Mouse (Mus musculus) activated CD4-positive, CD25-positive, alpha-beta regulatory T cell, adult 4 months (primary cell): Measurements from ENCODE around the gene Sugt1. TPM values are rescaled to one million over a fixed set of nuclear protein-coding genes. Genes with fewer than 3 reads are reported as not detected.

Source experiments
- ATAC-seq: one replicate; pipeline ENCODE4 v1.8.0; 2017
- polyA plus RNA-seq, 2 experiments: library from polyadenylated mRNA; unstranded; fragments of 100-300 nt; shearing (Covaris generic); gene quantifications; one replicate each; pipeline ENCODE4 v1.2.1; 2017

Sugt1 gene
- polyA plus RNA-seq = 100 to 1,000 TPM; 147 to 171 TPM

DNA sequence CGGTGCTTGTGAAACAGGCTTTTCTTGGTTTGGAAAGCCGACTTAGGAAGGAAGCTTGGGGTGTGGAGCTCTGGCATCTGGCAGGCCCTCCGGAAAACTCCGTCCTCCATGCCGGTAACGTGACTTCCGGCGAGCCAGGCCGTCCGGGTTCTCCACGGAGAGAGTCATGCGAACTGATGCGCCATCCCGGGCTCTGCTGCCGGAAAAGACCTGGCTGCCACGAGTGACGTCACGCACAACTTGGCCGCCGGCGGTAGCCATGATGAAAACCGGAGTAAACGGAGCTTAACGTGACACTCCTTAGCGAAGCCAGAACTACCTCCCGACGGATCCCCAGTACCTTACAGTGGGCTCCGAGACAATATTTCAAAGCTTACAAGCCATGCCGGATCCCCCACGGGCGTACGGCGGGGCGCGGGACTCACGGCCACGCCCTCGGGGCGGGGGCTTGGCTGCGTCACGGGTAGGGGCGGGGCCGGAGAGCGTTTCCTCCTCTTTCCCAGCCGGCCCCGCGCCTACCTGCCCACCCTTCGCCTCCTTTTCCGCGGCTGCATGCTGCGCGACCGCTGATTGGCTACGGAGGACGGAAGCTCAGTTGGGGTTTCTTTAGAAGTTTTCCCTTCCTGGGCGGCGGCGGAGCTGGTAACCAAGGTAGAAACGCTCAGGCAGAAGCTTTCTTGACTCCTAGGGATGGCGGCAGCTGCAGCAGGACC lies at the start of gene Sugt1:
Gene Sugt1 (plus strand): TSS at position 553 of the 713 bp plus-strand sequence.
- ATAC-seq = peak; percentile 93

DNA sequence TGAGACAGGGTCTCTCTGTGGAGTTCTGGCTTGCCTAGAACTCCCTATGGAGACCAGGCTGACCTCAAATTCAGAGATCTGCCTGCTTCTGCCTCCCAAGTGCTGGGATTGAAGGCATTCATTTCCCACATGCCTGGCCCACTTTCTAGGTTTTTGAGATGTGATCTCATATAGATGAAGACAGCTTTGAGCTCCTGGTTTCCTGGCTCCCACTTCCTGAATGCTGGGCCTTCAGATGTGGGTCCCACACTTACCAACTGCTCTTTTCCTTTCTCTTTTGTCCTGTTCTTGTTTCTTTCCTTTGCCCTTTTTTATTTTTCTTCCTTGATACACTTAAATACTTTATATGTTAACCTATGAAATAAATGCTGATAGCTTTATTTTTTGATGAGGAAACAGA lies 49.6 kb upstream of the Sugt1 start:
- no peak for ATAC-seq

DNA sequence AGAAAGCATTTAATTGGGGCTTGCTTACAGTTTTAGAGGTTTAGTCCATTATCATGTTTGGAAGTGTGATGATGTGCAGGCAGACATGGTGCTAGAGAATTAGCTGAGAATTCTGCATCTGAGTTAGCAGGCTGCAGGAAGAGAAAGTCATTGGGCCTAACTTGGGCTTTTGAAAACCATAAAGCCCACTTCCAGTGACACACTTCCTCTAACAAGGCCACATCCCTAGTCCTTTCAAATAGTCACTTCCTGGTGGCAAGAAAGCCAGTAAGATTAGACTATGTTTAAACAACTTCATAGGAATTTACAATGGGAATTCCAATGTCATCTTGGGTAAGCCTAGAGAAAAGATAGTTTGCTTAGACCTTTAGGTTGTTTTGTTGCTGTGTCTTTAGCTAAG lies 45.9 kb upstream of the Sugt1 start:
- ATAC-seq = peak; percentile 10

DNA sequence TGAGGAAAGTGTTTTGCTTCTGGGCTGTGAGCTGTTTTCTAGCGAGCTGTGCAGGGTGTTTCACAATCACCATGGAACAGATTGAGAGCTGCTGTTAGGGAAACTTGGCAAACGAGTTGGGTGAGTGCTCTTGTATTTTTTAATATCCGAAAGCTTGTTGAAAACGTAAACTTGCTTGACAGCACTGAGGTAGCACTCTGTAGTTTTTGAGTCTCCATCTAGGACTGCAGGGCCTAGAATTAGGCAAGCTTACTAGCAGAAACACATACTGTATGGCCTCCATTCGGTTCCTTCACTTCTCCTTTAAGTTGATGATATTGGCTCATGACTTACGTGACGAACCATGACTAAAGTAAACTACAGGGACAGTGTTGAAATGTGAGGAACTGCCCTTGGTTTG lies 38.1 kb upstream of the Sugt1 start:
- ATAC-seq = no peak

DNA sequence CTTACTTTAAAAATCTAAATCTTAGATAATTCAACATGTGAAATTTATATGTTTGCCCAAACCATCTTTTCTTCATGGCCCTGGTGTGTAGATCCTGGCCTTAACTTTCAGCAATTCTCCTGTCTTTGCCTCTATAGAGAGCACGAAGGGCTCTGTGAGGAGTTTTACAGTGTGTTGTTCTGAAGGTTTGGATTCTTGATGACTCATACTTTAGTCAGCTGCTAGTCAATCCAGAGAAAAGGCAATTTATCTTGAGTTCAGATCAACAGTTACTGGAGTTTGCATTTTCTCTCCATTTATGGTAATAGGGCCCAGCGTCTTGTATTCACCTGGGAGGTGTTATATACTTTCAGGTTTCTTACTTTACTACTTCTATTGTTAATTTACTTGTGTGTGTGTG lies 35.6 kb upstream of the Sugt1 start:
- no peak for ATAC-seq

DNA sequence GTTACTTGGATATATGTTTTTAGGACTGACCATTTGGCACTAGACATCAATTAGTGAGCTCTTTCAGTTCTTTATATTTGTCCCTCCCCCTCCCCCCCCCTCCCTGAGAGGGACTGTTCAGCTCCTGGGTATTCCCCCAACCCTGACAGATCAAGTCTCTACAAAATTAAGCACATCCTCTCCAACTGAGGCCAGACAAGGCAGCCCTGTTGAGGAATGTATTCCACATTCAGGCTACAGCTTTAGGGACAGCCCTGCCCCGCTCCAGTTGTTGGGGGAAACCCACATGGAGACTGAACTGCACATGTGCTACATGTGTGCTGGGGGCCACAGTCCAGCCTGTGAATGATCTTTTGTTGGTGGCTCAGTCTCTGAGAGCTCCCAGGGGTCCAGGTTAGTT lies 34.6 kb upstream of the Sugt1 start:
- ATAC-seq = peak; percentile 53

DNA sequence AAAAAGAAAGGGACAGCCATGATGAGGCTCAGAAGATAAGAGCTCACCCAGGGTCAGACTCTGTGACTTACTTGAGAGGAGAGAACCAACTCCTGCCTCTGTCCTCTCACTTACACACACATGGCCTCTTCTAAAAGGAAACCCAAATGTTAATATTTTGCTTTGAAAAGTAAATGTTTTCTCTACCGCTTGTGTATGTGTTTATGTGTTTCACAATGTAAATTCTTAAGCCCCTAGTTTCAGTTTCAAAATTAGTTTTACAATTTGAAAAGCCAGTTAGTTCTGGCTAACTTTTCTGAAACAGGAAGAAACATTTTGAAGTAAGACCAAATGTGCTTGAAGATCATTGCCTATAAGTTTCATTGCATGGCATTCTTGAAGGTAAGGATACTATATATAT lies 29.7 kb upstream of the Sugt1 start:
- peak; percentile 51 for ATAC-seq

DNA sequence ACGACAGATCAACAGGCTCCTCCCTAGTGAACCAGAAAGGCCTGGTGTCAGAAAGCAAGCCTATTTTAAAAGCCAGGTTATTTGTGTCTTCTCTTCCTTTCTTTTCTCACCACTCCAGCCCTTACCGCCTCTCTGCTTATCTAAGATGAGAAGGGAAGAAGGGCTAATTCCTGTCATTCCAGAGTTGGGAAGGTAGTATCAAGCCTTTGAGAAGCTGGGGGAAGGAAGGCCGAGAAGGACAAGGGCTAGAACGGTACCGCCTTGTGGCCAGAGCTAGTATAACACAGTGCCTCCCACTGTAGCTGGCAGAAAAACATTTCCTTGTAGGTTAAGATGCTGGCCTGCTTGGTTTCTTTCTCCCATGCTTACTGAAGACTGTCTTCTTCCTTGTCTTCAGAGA lies 24.7 kb upstream of the Sugt1 start:
- ATAC-seq = peak; percentile 81

DNA sequence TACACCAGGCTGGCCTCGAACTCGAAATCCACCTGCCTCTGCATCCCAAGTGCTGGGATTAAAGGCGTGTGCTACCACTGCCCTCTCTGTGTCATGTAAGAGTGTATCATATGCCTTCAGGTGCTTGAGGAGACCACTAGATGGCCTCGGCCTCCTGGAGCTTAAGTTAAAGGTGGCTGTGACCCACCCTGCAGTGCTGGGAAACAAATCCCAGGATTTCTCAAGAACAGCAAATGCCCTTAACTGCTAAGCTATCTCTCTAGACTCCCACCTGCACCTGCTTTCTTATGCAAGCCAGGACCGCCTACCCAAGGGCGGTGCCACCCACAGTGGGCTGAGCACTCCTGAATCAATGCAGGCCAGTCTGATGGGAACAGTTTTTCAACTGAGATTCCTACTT lies 22.7 kb upstream of the Sugt1 start:
- no peak for ATAC-seq

DNA sequence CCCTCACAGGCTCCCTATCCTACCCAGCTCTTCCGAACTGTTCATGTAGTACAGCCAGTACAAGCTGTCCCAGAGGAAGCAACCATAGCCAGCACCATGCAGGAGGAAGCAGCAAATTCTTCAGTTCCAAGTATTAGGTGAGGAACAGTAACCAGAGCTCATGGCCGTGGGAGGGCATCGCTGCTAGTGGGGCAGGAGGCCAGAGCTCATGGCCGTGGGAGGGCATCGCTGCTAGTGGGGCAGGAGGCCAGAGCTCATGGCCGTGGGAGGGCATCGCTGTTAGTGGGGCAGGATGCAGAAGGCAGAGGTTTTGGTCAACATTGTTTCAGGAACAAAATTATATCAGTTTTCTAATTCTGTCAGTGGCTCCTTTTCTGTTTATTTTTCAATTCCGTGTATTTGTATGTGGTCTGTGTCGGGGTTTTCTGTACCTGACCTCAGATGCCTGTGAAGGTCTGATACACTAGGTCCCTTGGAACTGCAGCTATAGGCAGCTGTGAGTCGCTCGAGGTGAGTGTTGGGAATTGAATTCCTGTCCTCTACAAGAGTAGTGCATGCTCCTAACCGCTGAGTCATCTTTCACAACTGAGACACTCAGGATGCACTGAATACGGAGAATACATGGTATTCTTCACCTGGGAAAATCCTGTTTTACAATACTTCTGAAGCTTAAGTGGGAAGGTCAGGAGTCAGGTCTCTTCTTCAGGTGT lies 13.9 kb upstream of the Sugt1 start:
- ATAC-seq = no peak

DNA sequence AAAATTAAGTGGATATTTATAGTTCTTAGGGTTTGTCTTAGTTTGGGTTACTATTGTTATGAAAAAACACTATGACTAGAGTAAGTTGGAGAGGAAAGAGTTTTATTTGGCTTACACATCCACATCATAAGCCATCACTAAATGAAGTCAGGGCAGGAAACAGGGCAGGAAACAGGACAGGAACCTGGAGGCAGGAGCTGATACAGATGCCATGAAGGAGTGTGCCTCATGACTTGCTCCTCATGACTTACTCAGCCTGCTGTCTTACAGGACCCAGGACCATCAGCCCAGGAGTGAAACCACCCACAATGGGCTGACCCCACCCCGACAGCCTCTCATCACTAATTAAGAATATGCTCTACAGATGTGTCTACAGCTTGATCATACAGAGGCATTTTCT lies 13.1 kb upstream of the Sugt1 start:
- ATAC-seq = no peak

DNA sequence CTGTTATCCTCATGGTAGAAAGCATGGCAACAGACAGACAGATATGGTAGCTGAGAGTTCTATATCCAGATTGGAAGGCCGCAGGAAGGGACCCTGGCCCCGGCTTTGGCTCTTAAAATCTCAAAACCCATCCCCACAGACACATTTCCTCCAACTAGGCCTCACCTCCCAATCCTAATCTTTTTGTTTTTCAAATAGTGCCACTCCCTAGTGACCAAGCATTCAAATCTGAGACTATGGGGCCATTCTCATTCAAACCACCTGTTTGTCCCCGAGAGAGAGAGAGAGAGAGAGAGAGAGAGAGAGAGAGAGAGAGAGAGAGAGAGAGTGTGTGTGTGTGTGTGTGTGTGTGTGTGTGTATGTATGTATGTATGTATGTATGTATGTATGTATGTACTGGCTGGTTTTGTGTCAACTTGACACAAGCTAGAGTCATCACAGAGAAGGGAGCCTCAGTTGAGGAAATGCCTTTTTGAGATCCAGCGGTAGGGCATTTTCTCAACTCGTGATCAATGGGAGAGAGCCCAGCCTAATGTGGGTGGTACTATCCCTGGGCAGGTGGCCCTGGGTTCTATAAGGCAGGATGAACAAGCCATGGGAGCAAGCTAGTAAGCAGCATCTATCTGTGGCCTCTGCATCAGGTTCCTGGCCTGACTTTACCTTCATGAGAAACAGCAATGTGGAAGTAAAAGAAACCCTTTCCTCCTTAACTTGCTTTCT lies 3.8 kb upstream of the Sugt1 start:
- no peak for ATAC-seq

DNA sequence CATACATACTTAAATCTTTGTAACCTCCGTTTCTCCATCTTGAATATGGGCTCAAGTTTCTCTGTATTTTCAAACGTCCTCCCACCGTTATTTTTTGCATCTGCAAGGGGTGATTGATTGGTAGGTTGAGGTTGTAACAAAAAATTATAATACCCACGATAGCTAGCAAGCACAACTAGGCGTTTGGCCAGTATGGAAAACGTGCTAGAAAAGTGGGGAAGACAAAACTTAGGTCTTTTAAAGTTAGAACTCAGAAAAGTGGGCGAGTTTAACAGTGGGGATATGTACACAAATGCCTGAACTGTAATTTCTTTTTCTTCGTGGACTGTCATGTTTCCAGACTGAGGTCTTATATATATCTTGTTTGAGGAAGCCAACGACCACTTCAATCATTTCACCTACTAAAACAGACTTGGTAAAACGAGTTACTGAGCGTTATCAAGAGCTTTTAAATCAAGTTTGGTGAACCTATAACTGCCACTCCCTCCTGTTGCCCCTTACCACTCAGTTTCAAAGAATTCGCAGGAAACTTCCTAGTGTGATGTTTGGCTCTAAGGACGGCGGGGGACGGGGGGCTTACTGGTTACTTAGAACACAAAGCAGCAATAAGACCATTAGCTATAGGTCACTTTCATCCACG lies 872 bp upstream of the Sugt1 start:
- no peak for ATAC-seq

DNA sequence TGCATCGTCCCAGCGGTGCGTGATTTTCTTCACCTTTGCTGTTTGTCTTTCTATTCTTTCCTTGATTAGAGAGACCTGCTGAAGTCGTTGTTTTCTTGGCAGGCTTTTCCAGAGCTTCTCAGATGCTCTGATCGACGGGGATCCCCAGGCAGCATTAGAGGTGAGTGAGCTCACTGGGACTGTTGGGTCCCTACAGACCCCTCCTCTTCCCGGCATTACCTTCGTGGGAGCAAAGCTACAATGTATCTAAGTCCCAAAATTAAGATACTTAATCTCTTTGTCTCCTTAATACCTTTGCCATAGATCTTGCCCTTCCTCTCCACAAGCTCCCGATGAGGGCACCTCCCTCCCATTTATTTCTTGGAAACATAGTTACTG lies 350 bp downstream of the Sugt1 start:
- peak; percentile 9 for ATAC-seq

DNA sequence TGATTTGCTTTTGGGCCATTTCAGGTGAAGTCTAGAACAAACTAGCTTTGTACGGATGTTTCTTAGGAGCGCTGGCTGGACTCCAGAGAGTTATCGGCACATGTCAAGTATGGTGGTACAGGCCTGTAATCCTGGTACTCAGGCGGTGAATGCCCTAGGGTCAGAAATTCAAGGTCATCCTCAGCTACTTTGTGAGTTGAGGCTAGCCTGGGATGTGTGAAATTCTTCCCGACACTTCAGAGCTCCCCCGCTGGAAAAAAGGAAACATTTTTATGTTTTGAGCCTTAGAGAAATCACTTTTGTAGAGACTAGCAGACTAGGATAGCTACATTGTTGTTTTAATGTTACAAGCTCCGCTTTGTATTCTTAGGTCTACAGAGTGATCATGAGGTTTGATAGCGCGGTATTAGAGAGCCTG lies 1.1 kb downstream of the Sugt1 start:
- ATAC-seq = no peak

DNA sequence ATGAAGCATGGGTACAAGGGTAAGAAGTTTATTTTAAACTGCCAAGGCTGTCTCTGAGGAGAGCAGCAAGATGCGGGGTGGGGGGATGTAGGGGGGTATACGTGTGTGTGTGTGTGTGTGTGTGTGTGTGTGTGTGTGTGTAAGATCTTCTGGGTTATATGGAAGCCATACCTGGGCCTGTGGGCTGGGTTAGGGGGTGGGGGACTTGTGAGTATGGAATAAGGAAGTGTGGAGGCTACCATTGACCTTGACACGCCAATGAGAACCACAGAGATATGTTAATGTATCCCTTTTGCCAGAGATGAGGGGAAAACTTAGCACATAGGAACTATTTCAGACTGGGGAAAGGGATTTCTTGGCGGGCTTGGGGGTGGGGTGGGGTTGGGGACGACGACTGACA lies 1.9 kb downstream of the Sugt1 start:
- ATAC-seq = no peak

DNA sequence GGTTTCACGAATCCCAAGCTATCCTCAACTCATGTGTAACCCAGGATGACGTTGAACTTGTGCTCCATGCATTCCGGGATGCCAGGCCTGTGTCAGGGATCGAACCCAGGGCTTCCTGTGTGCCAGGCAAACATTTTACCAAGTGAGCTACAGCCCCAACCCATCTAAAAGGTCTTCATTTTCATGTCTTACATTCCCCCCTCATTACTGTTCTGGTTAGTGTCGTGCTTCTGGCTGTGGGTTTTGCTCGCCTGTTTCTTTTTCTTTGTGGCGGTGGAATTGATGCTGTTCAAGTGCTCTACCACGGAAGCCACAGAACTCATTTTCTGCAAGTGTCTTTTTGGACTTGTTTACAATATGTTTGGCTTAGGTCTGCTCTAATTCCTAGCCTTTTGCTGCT lies 3.4 kb downstream of the Sugt1 start:
- no peak for ATAC-seq

DNA sequence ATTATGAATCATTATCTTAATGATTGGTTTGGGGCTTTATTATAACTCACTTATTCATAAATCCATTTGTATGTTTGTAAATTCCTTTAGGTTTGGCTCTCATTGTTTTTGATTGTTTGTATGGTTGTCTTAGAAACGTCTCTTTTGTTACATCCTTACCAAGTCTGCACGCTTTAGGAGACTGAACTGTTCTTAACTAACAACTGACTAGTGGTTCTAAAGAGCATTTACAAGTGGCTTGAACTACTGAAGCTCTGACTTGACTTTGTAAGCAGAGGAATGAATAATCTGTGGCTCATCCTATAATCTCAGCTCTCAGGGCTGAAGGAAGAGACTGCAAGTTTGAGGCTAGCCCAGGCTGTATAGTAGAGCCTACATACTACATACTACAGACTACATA lies 4.1 kb downstream of the Sugt1 start:
- no peak for ATAC-seq

DNA sequence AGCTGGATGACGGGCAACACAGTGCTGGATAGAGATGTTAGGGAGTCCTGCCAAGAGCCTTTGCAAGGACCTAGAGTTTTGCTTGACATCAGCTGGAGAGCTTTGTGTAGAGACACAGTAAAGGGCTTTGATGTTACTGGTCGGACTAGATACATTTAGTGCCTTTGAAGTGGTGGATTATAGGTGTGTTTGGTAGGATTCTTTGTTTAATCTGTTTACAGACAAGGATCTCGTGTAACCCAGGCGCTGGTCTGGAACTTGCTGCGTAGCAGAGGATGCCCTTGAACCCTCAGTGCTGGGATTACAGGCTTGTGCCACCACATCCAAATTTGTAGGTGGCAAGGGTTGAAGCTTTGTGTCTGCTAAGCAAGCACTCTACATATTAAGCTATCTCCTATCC lies 6.6 kb downstream of the Sugt1 start:
- ATAC-seq = no peak

DNA sequence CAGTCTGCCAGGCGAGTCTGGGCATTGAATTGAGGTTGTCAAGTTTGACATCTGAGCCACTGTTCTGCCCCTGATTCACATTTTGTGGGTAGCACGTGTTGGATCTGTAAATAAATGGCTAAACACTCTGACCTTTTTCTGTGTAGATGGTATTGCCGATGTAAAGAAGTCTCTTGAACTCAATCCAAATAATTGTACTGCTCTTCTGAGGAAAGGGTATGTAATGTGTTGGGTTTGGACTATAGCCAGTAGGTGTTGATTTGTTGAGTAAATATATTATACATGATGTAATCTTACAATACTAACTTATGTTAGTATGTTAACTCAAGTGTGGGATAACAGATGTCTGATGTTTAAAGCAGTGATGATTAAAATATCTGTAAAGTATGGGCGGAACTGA lies 9.1 kb downstream of the Sugt1 start:
- no peak for ATAC-seq

DNA sequence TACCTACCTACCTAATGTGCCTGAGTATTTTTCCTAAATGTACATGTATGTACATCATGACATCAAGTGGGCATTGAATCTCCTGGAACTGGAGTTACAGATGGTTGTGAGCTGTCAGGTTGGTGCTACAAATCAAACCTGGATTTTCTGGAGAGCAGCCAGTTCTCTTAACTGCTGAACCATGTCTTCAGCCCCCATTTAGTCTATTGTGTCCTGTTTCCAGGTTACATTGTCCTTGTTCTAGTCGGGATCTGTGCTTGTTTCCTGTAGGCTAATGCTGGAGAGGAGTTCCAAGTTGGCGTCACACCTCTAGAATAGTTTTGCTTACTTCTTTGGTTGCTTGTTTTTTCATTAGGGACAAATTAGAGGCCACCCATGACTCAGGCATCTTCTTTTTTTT lies 18.4 kb downstream of the Sugt1 start:
- ATAC-seq = no peak

DNA sequence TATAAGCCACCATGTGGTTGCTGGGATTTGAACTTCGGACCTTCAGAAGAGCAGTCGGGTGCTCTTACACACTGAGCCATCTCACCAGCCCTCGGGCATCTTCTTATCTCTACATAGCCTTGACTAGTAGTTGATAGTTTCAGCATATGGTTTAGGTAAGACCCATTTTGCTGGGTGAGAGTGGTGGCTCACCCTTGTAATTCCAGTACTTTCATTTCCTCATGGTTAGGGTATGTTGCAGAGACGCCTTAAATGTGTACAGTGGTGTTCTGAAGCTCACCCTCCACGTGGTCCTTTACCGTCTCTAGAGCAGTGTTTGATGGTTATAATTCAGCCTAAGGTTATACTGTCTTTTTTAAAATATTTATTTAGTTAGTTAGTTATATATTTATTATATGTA lies 18.9 kb downstream of the Sugt1 start:
- ATAC-seq = no peak

DNA sequence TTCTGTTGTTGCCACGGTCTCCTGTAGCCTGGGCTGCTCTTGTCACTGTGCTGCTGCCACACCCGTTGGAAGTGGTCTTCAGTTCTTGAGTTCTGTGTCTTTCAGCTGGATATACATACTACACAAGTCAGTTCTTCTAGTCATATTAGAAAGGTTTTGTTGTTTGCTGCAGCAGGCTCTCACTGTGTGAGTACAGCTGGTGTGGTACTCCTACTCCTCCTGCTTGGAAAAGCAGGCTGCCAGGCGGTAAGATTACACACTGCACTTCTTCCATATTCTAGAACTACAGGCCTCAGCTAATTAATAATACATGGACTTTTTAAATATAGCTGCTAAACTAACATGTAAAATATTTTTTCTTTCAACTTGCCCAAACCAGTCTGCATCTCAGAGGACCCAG lies 19.4 kb downstream of the Sugt1 start:
- no peak for ATAC-seq

DNA sequence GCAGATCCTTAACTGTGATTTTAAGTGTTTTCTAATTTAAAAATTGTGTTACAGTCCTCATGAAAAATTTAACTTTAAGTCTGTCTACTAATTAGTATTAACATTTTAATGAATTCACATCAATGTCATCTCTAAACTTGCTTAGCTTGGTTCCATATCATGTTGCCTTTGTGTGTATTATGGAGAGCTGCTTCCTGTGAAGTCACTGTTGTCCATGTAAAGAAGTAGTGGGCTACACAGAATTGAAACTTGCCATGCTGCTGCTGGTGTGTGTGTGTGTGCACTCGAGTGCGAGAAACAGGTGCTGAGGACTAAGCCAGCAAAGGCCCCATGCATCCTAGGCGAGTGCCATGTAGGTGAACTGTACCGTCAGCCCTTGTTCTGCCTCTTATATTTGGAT lies 19.9 kb downstream of the Sugt1 start:
- no peak for ATAC-seq
